Mouse (Mus musculus): ENCODE results near the gene Zmpste24. TPM values are rescaled to one million over a fixed set of nuclear protein-coding genes. Genes with fewer than 3 reads are reported as not detected.

Zmpste24 gene
- polyA plus RNA-seq, 1 experiment from 2014 or later, result 33.3 TPM

Other genes with a start within 250 kb of the Zmpste24 start
- gene Rims3, start 243.4 kb downstream of the Zmpste24 start, polyA plus RNA-seq (2016; fragmentation: Nextera tagmentation; extraction: Ambion mirVana), result 1.8 and 3.4 TPM in 2 replicates
- gene Exo5, start 173.2 kb downstream of the Zmpste24 start, polyA plus RNA-seq (2016; fragmentation: Nextera tagmentation; extraction: Ambion mirVana), result 14.8 and 25.8 TPM in 2 replicates
- 13.7 and 15.7 TPM in 2 replicates for gene Zfp69, start 146.5 kb downstream of the Zmpste24 start, polyA plus RNA-seq (2016; fragmentation: Nextera tagmentation; extraction: Ambion mirVana)
- gene Smap2, start 81.0 kb downstream of the Zmpste24 start, polyA plus RNA-seq (2016; fragmentation: Nextera tagmentation; extraction: Ambion mirVana), result 14.1 and 18.6 TPM in 2 replicates
- 3.3 and 6.4 TPM in 2 replicates for gene Col9a2, start 58.9 kb downstream of the Zmpste24 start, polyA plus RNA-seq (2016; fragmentation: Nextera tagmentation; extraction: Ambion mirVana)
- gene Tmco2, start 11.0 kb upstream of the Zmpste24 start, polyA plus RNA-seq (2016; fragmentation: Nextera tagmentation; extraction: Ambion mirVana), result not detected in 2 replicates
- 22.2 and 23.8 TPM in 2 replicates for gene Rlf, start 116.8 kb upstream of the Zmpste24 start, polyA plus RNA-seq (2016; fragmentation: Nextera tagmentation; extraction: Ambion mirVana)
- not detected in 2 replicates for gene Gm12888, start 226.7 kb upstream of the Zmpste24 start, polyA plus RNA-seq (2016; fragmentation: Nextera tagmentation; extraction: Ambion mirVana)